Mouse (Mus musculus) ovary, postnatal 10 days (tissue): ENCODE data around the gene Cops2.

Experiments
- DNase-seq: peaks from one replicate; pipeline ENCODE4 v3.0.0; 2022; ENCODE audit warnings: low spot score

Cops2 gene

DNA sequence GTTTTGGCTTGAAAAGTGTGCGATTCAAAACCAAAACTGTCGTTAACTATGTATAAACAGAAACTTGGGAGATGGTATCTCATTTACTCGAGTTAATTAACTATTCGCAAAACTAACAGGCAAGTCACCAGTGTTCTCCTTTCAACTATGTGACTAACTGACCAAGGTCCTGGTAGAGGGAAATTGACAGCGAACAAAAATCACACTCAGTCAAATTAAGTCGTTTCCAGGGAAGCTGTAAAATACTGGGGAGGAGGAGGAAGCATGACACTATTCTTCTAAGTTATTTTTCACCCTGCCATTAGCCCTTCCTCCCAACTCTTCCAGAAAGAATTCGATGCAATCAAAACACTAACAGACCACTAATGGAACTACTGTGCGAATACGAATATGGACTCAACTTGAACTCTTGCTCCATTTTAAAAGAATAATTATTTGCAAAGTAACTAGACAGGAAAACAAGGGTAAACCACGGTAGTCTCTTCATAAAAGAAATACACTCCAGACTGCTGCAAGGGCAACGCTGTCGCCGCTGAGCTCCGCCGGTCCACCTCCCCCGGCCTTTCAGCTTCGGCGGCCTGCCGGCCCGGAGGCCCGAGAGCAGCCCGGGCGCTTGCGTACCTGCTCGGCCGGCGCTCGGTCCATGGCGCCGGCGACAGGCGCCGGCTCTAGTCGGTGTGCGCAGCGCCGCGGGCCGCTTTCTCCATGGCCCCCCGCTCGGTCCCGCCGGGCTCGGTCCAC is 76.8 kb downstream of the Cops2 start:
- DNase-seq: no peak

- no peak for DNase-seq
These were observed 77.9 kb downstream of the Cops2 start for GRCm38 (mm10) chr2:125781006-125781405.
